Mouse (Mus musculus): ENCODE results near the gene Rtn2. TPM values are rescaled to one million over a fixed set of nuclear protein-coding genes. Genes with fewer than 3 reads are reported as not detected.
A peak's percentile ranks its signal among the peaks of the same experiment; 100 is the strongest.

The Rtn2 gene
- total RNA-seq, 2 experiments from 2014 or later, result 4.6 to 5.1 TPM

DNA sequence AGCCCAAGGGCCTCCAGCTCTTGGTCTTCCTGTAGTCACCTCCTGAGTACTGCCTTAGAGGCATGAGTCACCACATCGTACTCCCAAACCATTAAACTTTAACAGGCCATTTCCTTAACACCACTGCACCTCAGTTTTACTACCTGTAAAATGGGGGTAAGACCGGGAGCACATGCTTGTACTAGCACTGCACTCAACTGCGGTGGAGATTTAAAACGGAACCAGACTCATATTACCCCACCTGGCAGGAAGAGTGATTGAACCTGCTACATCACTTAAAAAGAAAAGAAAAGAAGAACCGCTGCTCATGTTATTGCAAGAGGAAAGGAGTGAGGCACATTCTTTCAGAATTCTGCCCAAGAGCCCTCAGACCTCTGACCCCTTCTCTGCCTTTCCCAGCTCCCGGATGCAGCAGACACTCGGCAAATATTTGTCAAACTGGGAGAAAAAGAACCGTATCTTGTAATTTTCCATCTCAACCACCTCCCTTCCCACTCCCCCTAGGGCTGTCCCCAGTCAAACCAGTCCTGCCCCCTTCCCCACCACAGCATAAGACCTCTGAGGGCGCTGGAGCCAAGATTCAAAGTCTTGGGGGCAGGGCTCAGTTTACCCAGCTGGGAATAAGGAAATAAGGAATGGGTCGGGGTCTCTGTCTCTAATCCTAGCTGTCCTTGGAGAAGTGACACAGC is 13.3 kb upstream of the Rtn2 start:
- DNase-seq, result no peak

DNA sequence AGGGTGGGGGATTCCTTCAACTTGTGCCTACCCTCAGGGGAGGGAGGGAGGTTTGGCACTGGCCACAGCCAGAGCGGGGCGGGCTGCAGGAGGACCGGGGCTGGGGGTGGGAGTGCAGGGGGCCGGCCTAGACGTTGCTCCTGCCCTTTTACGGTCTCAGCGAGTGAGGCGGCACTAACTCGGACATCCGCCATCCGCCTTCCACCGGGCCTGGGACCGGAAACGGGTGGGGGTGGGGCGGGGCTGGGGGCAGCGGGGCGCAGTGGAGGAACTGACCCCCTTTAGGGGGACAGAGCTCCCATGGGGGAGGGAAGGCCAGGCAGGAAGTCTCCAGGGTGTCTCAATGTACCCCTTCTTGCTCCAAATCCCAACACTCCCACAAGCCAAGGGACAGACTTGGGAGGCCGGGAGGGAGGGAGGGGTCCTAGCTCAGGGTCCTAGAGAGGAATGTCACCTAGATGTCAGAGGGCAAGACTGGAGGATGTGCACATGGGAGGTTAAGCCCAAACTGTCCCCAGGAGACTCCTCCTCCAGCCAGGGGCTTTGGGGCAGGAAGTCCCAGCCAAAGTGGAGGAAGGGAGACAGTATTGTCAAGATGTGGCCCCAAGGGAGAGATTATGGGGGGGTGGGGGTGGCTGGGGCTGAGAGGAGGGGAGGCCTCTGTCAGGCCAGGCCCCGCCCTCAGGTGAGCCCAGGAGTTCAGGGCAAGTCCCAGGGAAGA is 12.5 kb upstream of the Rtn2 start:
- DNase-seq, result peak; percentile 72 to 81

DNA sequence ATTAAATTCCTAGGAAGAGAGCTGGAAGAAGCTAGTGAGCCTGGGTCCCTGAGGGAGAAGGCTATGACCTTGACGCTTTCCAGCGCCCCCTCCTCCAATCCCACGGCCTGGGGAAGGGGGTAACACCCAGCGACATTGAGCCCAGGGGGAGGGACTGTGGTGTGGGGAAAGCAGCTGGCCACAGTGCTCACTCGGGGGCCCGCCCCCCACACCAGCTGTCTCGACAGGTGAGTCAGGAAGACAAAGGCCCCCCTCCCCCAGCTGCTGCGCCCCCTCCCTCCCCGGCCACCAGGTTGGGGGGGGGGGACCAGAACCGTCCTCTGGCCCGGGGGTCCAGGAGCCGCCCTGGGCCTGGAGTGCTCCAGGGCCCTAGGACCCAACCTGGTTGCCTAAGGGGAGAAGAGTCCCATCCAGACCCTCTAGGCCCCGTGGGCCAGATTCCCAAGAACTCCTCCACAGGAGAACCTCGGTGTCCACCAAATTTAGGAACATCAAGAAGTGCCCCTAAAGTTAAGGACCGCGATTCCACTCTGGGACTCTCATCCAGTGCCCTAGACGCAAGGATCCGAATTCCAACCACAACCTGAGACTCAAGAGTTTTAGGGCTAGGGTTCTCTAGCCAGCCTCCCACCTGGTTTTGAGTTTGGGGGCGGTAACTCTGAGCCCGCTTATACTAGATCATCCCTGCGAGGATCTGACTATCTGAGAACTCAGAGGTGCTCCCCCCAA is 11.8 kb upstream of the Rtn2 start:
- DNase-seq, result peak in 1 of 2 experiments; percentile 49

DNA sequence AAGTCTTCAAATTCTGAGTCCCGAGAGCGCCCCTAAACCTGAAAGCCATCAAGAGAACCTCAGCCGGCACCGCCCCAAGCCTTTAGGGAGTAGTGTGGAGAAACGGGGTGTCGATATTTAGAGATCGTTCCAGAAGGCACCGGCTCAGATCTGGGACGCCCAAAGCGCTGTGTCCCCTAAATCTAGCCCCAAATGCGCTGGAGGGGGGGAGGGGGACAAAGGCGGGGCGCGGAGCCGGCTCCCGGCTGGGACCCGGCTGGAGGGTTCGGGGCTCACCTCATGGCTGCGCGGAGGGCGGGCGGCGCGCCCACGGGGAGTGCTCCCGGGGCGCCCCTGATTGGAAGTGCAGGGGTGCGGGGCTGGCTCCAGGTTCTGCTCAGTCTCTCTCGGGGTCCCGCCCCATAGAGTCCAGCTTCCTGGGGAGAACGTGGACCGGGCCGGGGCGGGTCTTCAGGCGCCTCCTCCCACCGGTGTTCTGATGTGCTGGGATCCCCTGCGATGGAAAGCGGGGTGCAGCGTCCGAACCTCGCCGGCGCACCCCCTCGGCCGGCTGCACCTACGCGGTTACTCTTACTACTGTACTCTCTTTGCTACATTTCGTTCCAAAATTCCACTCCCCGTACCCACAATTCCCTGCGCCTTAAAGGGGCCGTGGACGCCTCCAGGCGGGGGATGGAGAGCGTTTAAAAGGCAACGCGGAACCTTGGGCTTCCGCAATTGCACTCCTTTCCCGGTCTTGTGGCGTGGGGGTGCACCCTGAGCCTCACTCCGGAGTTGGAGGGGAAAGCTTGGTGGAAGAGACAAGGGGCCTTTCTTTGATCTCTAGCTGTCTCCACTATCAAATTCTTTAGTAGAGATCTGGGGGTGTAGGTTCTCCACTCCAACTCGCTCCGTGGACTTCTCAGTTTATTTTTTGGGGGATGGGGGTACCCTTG is 10.9 kb upstream of the Rtn2 start, which contains the start of gene Vasp:
TSS of gene Vasp (minus strand) at position 580 of the 935 bp plus-strand sequence.
- DNase-seq, result peak; percentile 90 to 92

DNA sequence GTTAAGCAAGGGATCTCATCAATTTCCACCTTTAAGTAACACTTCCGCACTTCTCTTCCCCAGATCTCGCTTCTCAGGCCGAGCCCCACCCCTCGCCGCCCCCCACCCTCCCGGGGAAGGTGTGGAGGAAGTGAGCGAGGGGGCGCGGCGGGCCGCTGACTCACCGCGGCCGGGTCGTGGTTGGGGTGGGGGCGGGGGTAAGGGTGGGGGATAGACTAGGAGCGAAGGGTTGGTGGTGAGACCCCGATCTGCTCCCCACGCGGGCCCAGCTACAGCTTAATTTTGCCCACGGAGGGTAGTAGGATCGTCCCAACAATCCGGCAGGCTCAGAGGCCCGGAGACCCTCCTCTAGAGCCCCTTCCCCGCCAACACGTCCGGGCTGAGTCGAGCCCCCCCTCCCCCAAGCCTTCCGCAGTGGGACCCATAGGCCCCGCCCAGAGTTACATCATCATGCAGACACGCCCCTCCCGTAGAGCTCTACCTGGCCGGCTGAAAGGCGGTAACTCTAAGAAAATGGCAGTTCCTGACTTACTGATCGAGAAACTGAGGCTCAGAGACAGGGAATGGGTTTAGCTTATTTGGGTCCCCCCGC is 10.2 kb upstream of the Rtn2 start:
- DNase-seq, result peak; percentile 84 to 90

DNA sequence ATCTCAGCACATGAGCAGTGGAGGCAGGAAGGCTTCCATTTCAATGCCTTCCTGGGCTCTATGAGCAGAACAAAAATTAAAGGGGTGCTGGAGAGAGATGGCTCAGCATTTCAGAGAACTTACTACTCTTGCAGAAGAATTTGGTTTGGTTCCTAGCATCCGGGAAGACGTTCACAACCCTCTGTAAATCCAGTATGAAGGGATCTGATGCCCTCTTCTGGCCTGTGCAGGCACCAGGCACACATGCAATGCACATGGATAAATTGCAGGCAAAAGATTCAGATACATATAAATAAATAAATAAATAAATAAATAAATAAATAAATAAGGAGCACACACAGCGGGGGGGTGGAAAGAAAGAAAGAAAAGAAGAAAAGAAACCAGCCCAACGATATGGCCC is 6.2 kb upstream of the Rtn2 start:
- no peak for DNase-seq

DNA sequence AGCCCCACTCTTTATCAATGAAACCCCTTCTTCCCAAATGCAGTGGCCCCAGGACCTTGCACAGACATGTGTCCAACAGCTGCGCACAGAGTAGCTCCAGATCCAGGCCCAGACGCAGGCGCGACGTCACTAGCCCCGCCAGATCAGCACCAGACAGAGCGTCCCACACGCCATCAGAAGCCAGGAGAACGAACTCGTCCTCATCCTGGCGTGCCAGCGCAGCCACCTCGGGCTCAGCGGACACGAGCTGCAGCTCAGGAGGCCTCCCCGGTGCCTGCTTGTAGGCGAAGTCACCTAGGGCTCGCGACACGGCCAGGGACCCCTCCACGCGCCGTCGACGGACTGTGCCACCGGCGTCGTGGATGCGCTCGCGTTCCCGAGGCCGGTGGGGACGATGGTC is 3.4 kb upstream of the Rtn2 start:
- no peak for DNase-seq

DNA sequence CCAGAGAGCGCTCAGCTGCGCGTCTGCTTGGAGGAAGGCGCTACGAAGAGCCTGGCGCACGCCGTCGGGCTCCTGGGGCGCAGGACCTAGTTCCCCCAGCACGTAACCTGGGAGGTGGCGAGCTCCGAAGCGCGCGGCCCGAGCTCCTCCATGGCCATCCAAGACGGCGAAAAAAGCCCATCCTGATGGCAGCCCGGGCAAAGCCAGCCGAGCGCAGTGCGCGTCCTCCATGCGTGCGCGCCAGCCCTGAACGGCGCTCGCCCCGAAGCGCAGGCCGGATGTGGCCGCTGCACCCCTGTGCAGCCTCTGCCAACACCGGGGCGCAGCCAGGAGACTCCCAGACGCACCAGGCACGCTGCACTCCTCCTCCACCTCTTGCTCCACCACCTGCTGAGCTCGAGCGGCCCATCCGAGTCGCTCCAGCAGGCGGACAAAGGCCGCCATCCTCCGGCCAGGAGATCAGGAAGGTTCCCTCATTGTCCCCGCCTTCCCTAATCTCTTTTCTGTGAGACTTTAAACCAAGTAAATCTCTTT is 2.8 kb upstream of the Rtn2 start, which contains the start of gene Ppm1n:
TSS of gene Ppm1n (minus strand) at position 484 of the 534 bp plus-strand sequence.
- no peak for DNase-seq

DNA sequence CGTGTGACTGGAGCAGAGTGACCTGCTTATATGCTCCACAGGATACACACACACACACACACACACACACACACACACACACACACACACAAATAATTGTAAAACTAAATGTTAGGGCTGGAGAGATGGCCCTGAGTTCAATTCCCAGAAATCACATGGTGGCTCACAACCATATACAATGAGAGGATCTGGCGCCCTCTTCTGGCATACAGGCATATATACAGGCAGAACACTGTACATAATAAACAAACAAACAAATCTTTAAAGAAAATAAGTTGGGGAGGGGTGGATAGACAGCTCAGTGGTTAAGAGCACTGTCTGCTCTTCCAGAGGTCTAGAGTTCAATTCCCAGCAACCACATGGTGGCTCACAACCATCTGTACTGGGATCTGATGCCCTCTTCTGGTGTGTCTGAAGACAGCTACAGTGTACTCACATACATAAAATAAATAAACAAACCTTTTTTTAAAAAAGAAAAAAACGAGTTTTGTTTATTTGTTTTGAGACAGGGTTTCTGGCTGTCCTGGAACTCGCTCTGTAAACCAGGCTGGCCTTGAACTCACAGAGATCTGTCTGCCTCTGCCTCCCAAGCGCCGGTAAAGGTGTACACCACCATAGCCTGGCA is 632 bp upstream of the Rtn2 start:
- DNase-seq, result peak in 1 of 2 experiments; percentile 44

DNA sequence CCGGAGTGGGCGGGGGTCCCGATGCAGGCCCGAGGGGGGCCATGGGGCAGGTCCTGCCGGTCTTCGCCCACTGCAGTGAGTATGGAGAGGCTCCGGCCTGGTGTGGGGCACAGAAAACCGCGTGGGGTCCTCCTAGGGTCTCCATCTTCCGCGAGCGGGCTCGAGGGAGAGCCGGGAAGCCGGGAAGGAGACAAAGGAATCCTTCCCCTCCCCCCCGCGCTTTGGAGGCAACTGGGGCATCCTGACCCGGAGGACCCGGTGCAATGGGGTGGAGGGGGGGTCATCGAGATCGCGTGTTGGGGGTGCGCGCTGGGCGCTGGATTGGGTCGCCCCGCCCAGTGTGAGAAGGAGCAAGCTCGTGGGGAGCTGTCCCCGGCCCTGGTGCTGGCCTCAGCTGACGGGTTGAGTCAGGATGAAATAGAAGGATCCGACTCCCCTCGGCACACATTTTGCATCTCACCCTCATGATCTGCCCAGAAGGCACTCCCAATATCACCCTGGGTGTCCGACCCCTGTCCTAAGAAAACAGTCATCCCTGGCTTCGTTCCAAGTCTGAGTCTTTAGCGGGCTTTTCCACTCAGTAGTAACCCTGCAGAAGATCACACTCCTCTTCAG is 474 bp downstream of the Rtn2 start:
- DNase-seq, result peak; percentile 81 to 87

DNA sequence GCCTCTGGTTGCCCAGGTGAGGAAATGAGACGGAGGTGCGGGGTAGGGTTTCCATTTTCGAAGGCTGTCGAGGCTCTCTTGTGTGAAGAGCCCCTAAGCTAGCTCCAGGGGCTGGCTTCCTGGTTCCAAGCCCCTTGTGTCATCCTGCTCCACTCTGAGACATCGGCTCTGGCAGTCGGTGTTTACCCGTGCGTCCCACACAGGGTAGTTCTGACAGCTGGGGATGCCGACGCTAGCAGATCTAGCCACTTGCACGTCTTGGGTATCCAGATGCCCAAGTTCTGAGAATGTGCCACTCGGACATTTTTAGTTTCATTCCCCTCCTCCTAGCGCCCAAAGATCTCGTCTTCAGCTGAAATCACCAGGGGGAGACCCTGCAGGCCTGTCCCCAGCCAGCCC is 981 bp downstream of the Rtn2 start:
- DNase-seq, result no peak

DNA sequence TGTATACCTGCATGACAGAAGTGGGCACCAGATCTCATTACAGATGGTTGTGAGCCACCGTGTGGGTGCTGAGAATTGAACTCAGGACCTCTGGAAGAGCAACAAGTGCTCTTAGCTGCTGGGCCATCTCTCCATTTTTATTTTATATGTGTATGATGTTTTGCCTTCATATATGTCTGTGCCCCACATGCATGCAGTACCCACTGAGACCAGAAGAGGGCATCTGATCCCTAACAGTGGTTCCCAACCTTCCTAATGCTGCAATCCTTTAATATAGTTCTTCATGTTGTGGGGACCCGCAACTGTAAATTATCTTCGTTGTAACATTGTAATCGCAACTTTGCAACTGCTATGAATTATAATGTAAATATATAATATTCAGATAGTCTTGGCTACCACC is 2.3 kb downstream of the Rtn2 start:
- peak; percentile 48 to 63 for DNase-seq

DNA sequence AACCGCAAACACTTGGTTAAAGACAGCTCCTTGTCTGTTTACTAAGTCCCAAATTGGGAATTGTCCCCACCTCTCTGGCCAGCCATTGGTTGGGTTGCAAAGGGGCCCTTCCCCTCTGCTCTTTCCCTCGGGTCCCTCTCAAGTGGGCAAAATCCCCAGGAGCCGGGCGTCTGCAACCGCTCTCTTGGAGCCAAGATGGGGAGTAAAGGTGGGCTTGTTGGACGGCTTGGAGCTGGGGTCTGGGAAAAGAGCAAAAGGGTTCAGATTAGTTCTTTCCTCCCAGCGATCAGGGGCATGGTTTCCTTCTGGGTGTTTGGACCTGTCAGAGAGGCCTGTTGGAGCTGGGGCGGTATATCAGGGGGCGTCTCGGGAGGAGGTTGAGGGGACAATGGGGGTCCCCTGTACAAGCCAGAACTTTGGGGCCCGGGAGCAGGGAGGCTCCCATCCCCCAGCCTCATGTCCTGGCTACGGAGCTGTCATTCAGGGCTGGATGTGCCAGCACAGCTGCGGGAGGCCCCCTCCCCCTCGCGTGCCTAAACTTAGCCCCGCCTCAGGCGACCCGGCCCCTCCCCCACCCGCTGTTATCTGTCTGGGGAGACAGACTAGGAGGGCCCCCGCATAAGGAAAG is 8.7 kb downstream of the Rtn2 start:
- DNase-seq, result no peak

DNA sequence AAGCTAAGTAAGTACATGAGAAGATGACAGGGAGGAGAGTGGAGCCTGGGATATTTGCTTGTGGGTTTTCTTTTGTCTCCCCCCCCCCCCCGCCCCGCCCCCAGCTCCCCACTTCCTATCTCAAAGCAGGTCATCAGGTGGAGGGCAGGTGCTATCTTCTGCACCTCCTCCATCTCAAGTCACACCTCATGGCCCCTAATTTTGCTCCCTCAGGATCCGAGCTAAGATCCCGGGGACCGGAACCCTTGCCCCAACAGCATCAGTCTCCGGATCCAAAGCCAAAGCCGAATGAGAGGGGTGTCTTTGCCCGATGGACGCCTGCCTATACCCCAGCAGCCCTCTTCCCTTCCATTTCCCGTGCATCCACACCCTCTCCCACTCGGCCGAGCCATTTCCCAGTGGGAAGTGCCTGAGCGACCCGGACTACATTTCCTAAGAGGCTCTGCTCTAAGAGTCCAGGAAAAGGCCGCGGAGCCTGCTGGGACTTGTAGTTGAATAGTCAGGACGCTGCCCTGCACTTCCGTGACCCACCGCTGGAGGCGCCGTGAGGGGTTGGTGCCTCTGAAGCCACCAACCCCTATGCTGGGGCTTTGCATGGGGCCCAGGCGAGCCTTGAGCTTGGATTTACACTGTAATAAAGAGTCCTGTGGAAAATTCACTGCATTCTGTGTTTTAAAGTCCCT is 13.2 kb downstream of the Rtn2 start:
- peak; percentile 96 to 98 for DNase-seq

DNA sequence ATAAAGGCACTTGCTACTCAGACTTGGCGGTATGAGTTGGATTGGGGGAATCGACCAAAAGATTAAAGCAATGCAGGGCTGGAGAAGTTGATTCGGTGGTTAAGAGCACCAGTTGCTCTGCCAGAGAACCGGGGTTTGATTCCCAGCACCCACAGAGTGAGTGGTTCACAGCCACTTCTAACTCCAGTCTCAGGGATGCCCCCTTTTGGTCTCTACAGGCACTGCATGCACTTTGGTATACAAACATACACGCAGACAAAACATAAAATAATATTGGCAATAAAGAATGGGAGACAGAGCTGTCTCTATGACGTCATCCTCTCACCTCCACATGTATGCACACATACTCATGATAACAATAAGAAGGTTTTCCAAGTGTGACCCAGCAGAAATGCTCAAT is 14.6 kb downstream of the Rtn2 start:
- DNase-seq, result no peak

DNA sequence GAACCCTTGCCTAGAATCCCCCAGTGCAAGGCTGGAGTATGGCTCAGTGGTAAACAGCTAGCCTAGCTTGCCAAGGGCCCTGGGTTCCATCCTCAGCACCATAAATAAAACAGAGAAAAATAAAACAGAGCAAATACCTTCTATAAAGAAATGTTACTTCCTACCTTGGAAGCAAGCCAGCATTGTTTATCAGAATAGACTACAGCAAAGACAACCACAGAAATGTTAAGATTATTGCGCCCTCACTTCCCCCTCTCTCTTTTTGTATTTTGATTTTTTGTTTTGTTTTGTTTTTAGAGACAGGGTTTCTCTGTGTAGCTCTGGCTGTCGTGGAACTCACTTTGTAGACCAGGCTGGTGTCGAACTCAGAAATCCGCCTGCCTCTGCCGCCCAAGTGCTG is 15.4 kb downstream of the Rtn2 start:
- no peak for DNase-seq

DNA sequence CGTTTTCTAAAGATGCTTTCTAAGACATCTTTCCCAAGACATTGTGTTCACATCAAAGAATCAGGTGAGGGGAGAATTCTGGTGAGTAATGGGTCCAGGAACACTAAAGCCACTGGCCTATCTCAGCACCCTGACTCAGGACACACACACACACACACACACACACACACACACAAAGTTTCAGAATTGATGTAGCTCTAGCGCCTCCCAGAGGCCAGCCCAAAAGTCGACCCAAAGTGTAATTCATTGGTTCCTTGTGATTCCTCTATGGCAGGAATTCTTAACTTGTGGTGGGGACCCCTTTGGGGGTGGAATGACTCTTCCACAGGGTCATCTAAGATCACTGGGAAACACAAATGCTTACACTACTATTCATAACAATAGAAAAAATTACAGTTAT is 16.8 kb downstream of the Rtn2 start:
- peak; percentile 37 to 66 for DNase-seq

DNA sequence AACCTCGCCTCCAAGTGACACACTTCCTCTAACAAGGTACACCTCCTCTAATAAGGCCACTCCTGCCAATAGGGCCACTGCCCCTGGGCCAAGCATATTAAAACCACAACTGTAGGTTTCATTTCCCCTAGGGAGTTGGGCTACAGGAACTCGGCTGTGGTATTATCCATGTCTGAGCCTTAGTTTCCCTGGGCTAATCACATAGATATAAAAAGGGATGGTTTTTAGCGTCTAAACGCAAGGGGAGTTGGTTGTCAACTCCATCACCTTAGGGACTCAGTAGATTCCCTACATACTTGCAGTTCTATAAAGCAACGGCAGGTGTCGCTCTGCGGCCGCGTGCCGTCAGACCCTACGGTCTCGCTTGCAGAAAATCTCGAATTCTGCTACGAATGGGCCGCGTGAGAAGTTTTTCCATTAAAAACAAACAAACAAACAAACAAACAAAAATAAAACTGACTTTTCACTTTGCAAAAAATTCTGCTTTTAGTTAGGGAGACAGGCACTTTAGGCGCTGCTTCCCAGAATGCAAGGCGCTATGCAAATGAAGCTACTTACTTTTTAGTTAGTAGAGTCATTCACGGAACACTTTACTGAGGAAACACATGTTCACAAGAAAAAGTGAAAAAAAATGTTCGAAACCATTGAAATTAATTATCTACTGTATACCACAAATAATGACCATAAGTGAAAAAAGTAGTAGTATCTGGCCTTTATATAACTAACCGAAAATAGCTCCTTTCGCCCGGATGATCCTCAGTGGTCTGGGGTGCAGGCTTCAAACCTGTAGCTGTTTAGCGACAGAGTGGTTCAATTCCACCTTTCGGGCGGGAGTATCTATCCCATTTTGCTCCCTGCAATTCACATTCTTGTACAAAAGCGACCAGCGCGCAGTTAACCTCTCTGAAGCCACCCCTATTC is 18.3 kb downstream of the Rtn2 start:
- peak; percentile 70 to 83 for DNase-seq
